Mouse (Mus musculus) layer of hippocampus, adult 2 months (tissue): ENCODE data around the gene Ier5. TPM values are rescaled to one million over a fixed set of nuclear protein-coding genes. Genes with fewer than 3 reads are reported as not detected.

ENCODE experiments used
- DNase-seq, 2 experiments: peaks; one replicate each; pipeline ENCODE4 v3.0.0; 2022; ENCODE audit warnings: low spot score in 2 of 2
- H3K27ac ChIP-seq: fragments of 200-600 bp; 2 replicates; pipeline ENCODE4 v1.8.1; 2022
- H3K4me3 ChIP-seq: fragments of 200-600 bp; 2 replicates; pipeline ENCODE4 v1.8.1; 2022; ENCODE audit warnings: mild to moderate bottlenecking
- CTCF ChIP-seq: fragments of 200-600 bp; conservative IDR thresholded peaks from 2 replicates; pipeline ENCODE4 v1.8.1; 2022; ENCODE audit warnings: antibody characterized with exemption, mild to moderate bottlenecking, moderate library complexity
- total RNA-seq, 2 experiments: library from RNA; stranded (reverse); gene quantifications; 2 replicates each; pipeline ENCODE4 v1.2.3; 2021

Gene Ier5
- total RNA-seq, 2 experiments from 2014 or later = 26.5 to 28.1 TPM

GRCm38 (mm10) chr1:155112875-155113274, 13.4 kb upstream of the Ier5 start:
- no peak for DNase-seq
- Histone ChIP-seq H3K4me3 (no peak overlapping the region), H3K27ac (no peak overlapping the region)
- no peak for TF ChIP-seq CTCF

- no peak for DNase-seq
- no peak for TF ChIP-seq CTCF
Measured at GRCm38 (mm10) chr1:155112118-155112517, 12.7 kb upstream of the Ier5 start.

GRCm38 (mm10) chr1:155111491-155111890, 12.1 kb upstream of the Ier5 start:
- Histone ChIP-seq H3K4me3 (no peak overlapping the region), H3K27ac (no peak overlapping the region)
- TF ChIP-seq CTCF = no peak
- DNase-seq = no peak

More at GRCm38 (mm10) chr1:155112118-155112517, 12.7 kb upstream of the Ier5 start:
- no peak overlapping the region for H3K4me3 ChIP-seq
- no peak overlapping the region for H3K27ac ChIP-seq

DNA sequence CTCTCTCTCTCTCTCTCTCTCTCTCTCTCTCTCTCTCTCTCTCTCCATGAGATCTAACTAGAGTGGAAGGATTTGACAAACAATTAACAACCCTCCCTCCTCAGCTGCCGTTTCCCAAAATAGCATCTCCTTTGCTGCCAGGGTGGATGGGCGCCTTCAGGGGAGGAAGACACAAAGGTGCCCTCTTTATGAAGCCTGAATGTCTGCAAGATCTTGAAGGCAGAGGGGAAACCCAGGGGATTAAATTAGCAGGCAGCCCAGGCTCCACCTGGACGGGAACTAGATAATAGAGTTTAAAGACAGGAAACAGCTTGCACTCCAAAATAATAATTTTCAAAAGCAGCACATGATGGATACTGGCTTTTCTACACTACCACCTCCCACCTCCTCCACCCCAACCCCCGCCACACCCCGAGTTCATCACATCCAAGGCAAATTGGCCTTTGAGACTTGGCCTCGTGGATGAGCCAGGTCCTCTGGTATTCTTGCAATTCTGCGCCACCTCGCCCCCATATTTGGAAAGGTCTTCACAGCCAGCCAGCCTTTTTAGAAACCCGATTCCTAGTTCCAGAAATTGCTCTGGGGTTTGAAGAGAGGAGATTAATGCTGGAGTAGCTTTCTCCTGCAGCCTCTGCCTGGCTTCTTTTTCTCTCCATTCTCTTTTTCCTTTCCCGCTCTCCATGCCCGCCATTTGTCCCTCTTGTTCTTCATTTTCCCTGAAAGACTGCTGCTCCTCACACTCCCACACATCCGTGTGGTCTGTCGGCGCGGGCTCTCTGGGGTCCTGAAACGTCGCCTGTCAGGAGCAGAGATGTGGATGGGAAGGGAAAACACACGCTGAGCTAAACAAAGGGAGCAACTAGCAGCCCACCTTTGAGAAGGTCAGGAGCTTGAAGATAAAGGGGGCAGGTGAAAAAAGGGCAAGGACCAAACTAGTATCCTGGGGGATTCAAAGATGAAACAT, 10.2 kb upstream of the Ier5 start:
- H3K27ac ChIP-seq = peak overlapping the region; percentile 61
- DNase-seq = no peak
- TF ChIP-seq CTCF = no peak
- H3K4me3 ChIP-seq = peak overlapping the region; percentile 11; the same call in 1 of the 2 replicates

DNA sequence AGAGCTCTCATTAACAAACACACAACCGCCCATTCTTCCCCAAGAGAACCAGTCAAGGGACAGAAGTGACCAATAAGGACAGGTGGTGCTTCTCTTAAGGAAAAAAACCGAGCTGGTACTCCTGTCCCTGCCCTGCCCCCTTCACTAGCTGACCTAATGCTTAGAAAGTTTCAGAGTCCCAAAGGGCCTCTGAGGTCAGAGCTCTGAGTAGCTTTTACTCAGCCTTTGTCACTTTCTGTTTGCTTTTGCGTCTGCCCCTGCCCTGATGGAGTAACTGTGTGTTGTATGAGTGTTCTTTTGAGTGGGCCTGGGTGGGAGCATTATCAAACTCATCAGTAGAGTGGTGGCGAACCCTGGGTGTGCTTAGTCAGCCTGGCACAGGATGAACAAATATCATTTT, 9.0 kb upstream of the Ier5 start:
- peak overlapping the region; percentile 57; the same call in 1 of the 2 replicates for H3K27ac ChIP-seq
- no peak overlapping the region for H3K4me3 ChIP-seq
- no peak for TF ChIP-seq CTCF
- DNase-seq = no peak

DNA sequence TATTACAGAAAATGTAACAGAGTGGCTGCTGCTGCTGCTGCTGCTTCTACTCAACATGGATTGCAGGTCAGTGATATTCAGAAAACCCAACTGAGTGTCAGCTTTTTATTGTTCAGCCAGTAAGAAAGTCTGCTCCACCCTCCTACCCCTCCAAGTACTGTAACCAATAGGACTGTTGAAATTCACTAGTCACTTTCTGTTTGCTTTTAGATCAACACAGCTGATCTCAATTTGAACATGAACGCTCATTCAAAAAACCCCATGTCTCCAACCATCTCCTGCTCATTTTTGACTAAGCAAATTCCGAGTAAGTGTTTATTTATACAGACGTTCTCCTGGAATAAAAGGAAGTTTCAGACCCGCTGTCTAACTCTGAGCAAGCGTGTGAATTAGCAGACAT, 8.4 kb upstream of the Ier5 start:
- no peak overlapping the region for H3K4me3 ChIP-seq
- TF ChIP-seq CTCF = no peak
- no peak for DNase-seq
- no peak overlapping the region for H3K27ac ChIP-seq

DNA sequence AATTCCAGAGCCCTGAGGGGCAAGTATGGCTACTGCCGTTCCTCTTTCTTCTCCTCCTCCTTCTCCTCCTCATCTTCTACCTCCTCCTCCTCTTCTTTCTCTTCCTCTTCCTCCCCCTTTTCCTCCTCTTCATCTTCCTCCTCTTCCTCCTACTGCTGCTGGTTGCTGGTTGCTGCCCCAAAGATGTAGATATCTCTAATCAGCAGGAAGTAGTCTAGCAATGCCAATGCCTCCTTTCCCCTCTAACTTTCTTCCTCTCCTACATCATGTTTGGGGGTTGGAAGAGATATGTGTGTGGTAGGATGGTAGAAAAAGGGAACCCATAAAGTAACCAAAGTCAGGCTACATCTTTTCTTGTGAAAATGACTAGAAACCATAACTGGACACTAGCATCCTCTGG, 6.9 kb upstream of the Ier5 start:
- no peak for TF ChIP-seq CTCF
- no peak for DNase-seq
- peak overlapping the region; percentile 16; the same call in 1 of the 2 replicates for H3K27ac ChIP-seq
- no peak overlapping the region for H3K4me3 ChIP-seq

GRCm38 (mm10) chr1:155103991-155104390, 4.6 kb upstream of the Ier5 start:
- no peak for DNase-seq
- no peak for TF ChIP-seq CTCF
- no peak overlapping the region for H3K4me3 ChIP-seq
- H3K27ac ChIP-seq = no peak overlapping the region

GRCm38 (mm10) chr1:155102631-155103030, 3.2 kb upstream of the Ier5 start:
- no peak overlapping the region for H3K4me3 ChIP-seq

GRCm38 (mm10) chr1:155098486-155099279, 753 bp downstream of the Ier5 start:
- no peak for TF ChIP-seq CTCF
- H3K4me3 ChIP-seq = peak overlapping the region; percentile 93
- H3K27ac ChIP-seq = peak overlapping the region; percentile 99
- peak in 1 of 2 experiments; percentile 59 for DNase-seq

More at GRCm38 (mm10) chr1:155102631-155103030, 3.2 kb upstream of the Ier5 start:
- H3K27ac ChIP-seq = no peak overlapping the region
- TF ChIP-seq CTCF = no peak
- DNase-seq = no peak

- no peak for DNase-seq
- Histone ChIP-seq H3K27ac (peak overlapping the region; percentile 99), H3K4me3 (peak overlapping the region; percentile 93)
- TF ChIP-seq CTCF = no peak
Measured at GRCm38 (mm10) chr1:155097931-155098485, 1.4 kb downstream of the Ier5 start.

DNA sequence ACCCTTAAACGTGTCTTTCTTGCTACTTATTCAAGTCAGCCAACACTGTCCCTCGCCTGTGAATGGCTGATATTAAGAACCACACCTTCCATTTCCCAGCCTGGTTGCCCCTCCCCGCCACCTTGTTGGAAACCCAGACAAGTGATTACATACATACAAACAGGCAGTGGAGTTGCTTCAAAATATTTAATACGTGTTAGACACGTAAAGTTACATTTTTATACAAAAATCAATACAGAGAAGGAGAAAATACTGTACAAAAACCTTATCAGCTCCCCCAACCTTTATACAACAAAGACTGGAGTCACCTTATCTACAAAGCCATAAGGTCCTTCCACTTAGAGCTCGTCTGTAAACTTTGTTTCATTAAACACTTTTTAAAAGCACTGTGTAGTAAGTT, 2.1 kb downstream of the Ier5 start:
- DNase-seq = no peak
- peak overlapping the region; percentile 99 for H3K27ac ChIP-seq

More for the DNA sequence above, 2.1 kb downstream of the Ier5 start:
- TF ChIP-seq CTCF = no peak
- peak overlapping the region; percentile 93 for H3K4me3 ChIP-seq
